Mouse (Mus musculus) limb, embryonic 10.5 days (tissue): ENCODE measurements around the gene Tgfbr3l. TPM values are rescaled to one million over a fixed set of nuclear protein-coding genes. Genes with fewer than 3 reads are reported as not detected.

ENCODE experiments used
- DNase-seq: peaks from one replicate; pipeline ENCODE4 v3.0.0-alpha.2; 2017; ENCODE audit warnings: low spot score
- H3K27ac ChIP-seq: fragments of 300-500 bp; sonication (generic); 2 replicates; pipeline ENCODE4 v1.5.1; 2016; ENCODE audit warnings: mild to moderate bottlenecking
- H3K27me3 ChIP-seq: fragments of 300-500 bp; sonication (generic); 2 replicates; pipeline ENCODE4 v1.6.1; 2016; ENCODE audit warnings: low read depth, mild to moderate bottlenecking; ENCODE audit not compliant: poor library complexity, severe bottlenecking
- H3K36me3 ChIP-seq: fragments of 300-500 bp; sonication (generic); 2 replicates; pipeline ENCODE4 v1.6.1; 2016; ENCODE audit warnings: mild to moderate bottlenecking, moderate library complexity
- H3K4me1 ChIP-seq: fragments of 300-500 bp; sonication (generic); 2 replicates; pipeline ENCODE4 v1.6.1; 2016
- H3K4me3 ChIP-seq: fragments of 300-500 bp; sonication (generic); 2 replicates; pipeline ENCODE4 v1.5.1; 2016; ENCODE audit warnings: mild to moderate bottlenecking, moderate library complexity
- H3K9me3 ChIP-seq: fragments of 300-500 bp; sonication (generic); replicated peaks from 2 replicates; pipeline ENCODE4 v1.6.1; 2016; ENCODE audit warnings: mild to moderate bottlenecking
- WGBS: fragments of 180-500 bp; shearing (Covaris S2); methylation state at CpG from one replicate; pipeline ENCODE4 v1.1.7; 2016; 5-methylcytosine and 5-hydroxymethylcytosine counted together
- polyA plus RNA-seq: library from polyadenylated mRNA; unstranded; fragments of >200 nt; fragmentation: Nextera tagmentation; extraction: Ambion mirVana; gene quantifications from 2 replicates; pipeline ENCODE4 v1.2.1, GENCODE M21; 2016

The Tgfbr3l gene
- polyA plus RNA-seq, 1 experiment from 2014 or later: 3.3 TPM

DNA sequence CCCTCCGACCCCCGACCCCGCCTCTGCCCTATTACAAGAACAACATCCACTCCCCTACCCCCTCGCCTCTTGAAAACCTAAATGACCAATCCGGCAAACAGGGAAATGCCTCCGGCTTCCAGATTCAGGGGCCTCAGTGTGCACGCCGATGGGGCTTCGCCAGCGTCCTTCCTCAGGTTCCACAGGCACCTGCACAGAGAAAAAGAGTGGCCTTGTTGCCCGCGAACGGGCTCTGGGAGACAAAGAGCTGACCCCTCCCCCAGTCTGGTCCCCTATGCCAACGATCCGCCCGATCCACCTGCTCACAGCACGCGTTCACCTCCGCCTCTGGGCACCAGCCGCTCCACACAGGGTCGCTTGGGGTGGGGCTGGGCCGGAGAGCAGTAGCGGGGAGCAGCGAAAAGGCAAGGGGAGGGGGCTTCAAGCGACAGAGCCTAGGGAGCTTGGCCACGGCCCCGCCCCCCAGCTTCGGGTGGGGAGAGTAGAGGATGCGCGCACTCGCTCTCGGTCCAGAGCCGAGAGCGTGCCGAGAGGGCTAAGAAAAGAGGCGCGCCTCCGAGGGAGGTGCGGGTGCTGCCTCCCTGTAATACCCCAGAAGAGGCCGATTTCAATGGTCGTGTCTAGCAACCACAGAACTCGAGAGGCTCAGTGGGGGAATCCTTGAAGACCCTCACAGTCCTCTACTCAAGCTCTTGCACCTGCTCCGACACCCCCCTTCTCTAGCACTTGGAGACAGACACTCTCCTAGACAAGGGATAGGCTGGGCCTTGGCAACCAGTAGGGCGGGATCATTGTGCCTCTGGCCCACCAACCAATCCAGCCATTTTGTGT is 31.0 kb upstream of the Tgfbr3l start, which contains the start of gene Prr36:
Gene Prr36 (minus strand): TSS at position 669 of the 831 bp plus-strand sequence.
- no peaks in the 10 kb centered on the region for H3K36me3 ChIP-seq
- peaks cover 75% of the 10 kb centered on the region for H3K27me3 ChIP-seq
- WGBS: 3% methylated on average over 44 of the region's 44 CpGs
- H3K9me3 ChIP-seq: no peaks in the 10 kb centered on the region
- H3K4me1 ChIP-seq: peaks cover 40% of the 10 kb centered on the region
- peak; percentile 68 for DNase-seq
- peak within 1 kb of the TSS; percentile 63 for H3K4me3 ChIP-seq
- peak within 1 kb of the TSS; percentile 71 for H3K27ac ChIP-seq

DNA sequence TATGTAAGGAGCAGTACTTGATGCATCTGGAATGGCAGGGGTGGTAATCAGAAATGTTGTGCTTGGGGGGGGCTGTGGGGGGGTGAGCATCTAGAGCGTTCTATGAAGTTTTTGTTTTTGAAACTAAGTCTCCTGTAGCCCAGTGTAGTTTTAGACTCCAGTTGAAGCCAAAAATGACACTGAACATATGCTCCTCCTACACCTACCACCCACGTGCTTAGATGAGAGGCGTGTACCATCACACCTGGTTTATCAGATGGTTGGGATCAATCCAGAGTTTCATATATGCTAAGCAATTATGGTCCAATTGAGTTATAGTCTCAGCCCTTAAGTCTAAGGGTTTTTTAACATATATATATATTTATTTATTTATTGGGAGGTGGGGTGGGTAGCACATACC is 28.4 kb upstream of the Tgfbr3l start:
- Histone ChIP-seq H3K4me1 (peaks cover 19% of the 10 kb centered on the region), H3K36me3 (no peaks in the 10 kb centered on the region), H3K27me3 (peaks cover 59% of the 10 kb centered on the region), H3K4me3 (no peak overlapping the region), H3K27ac (no peak overlapping the region), H3K9me3 (no peaks in the 10 kb centered on the region)
- 89% methylated on average over 3 of the region's 3 CpGs for WGBS
- DNase-seq: no peak

DNA sequence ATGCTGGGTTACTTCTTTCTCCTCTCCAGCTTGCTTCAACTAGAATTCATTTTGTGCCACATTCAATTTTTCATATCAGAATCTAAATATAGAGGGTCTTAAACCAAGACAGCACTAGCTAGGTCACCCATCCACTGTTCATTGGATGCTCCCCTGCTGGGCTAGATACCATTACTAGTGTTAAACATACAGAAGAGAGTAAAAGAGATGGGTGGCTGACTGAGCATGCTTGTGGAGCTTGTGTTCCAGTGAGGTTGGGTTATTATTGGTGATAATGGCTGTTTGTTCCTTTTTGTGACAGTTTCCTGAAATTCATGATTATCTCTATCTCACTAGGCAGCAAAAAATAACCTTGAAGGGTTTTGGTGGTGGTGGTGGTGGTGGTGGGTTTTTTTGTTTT is 26.0 kb upstream of the Tgfbr3l start:
- no peak overlapping the region for H3K27ac ChIP-seq
- H3K4me3 ChIP-seq: no peak overlapping the region
- peaks cover 11% of the 10 kb centered on the region for H3K4me1 ChIP-seq
- no peaks in the 10 kb centered on the region for H3K36me3 ChIP-seq
- H3K27me3 ChIP-seq: peaks cover 59% of the 10 kb centered on the region
- H3K9me3 ChIP-seq: no peaks in the 10 kb centered on the region
- no peak for DNase-seq

DNA sequence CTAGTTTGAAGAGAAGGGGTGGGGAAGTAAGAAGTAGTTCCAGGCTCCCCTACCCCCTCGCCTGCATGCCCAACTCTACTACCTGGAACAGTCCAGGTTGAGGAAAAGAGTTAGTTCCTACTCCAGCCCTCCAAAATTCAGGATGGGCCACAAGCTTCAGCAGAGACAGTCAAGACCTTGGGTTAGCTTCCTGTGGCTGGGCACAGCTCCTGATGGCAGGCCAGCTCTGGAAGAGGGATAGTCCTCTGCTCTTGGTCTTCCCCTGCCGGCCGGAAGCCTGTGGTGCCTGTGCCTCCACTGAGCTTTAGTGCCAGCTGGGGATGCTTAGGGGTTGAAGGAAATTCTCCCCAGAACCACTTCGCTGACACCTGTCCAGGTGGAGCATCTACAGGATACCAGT is 21.7 kb upstream of the Tgfbr3l start:
- Histone ChIP-seq H3K4me3 (peak overlapping the region; percentile 41), H3K36me3 (no peaks in the 10 kb centered on the region), H3K27ac (peak overlapping the region; percentile 16; the same call in 1 of the 2 replicates), H3K9me3 (no peaks in the 10 kb centered on the region), H3K27me3 (peaks cover 56% of the 10 kb centered on the region), H3K4me1 (peaks cover 8% of the 10 kb centered on the region)
- DNase-seq: no peak
- 20% methylated on average over 4 of the region's 4 CpGs for WGBS

DNA sequence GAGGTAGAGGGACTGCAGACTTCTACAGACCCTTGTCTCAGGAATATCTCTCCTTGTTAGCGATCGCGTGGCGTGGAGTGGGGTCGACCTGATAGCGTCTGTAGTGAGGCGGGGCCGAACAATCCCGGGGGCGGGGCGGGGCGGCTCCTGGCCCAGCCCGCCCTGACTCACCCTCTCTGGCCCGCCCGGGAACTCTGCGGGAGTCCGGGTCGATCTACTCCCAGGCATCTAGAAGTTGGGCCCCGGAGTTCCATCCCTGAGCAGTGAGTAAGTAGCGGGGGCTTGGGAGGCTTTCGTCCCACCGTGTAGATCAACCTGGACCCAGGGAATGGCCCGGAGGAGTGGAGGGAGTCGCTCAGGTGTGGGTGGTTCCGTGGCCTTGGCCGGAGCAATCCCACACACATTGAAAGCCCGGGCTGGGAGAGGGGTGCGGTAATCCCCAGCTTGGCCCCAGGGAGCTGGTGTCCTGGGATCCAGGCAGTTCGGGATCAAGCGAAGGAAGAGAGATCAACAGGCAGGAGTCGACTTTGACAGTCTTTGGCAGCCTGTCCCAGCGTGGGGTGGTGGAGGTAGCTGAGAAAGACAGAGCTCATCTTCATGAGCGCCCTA is 21.2 kb upstream of the Tgfbr3l start, which contains the start of gene Lrrc8e:
Gene Lrrc8e (plus strand): TSS at position 89 of the 609 bp plus-strand sequence.
- H3K36me3 ChIP-seq: no peaks in the 10 kb centered on the region
- peaks cover 56% of the 10 kb centered on the region for H3K27me3 ChIP-seq
- H3K9me3 ChIP-seq: no peaks in the 10 kb centered on the region
- no peak for DNase-seq
- WGBS: 3% methylated on average over 33 of the region's 33 CpGs
- peak within 1 kb of the TSS; percentile 16; the same call in 1 of the 2 replicates for H3K27ac ChIP-seq
- H3K4me3 ChIP-seq: peak within 1 kb of the TSS; percentile 41
- H3K4me1 ChIP-seq: peaks cover 8% of the 10 kb centered on the region

DNA sequence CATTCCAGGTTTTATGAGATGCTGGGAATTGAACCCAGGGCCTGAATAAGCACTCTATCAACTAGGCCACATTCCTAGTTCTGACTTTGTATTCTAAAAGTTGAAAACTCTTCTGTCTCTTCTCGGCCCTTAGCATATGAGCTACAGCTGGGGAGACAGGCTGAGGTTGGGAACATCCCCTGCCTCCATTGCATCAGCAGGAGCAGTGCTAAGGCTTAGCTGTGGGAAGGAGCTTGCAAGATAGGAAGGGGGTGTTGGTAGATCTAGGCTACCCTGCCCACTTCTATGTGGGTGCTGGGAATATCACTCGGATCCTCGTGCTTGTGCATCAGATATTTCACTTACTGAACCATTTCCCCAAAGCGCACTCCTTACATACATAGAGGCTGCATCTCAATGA is 20.1 kb upstream of the Tgfbr3l start:
- H3K27me3 ChIP-seq: peaks cover 56% of the 10 kb centered on the region
- WGBS: 93% methylated on average over 4 of the region's 4 CpGs
- no peak overlapping the region for H3K4me3 ChIP-seq
- H3K9me3 ChIP-seq: no peaks in the 10 kb centered on the region
- DNase-seq: no peak
- H3K4me1 ChIP-seq: peaks cover 8% of the 10 kb centered on the region
- H3K36me3 ChIP-seq: no peaks in the 10 kb centered on the region
- no peak overlapping the region for H3K27ac ChIP-seq

GRCm38 (mm10) chr8:4229784-4230183 is 18.2 kb upstream of the Tgfbr3l start:
- DNase-seq: no peak
- no peak overlapping the region for H3K4me3 ChIP-seq
- H3K36me3 ChIP-seq: no peaks in the 10 kb centered on the region
- no peaks in the 10 kb centered on the region for H3K9me3 ChIP-seq
- peaks cover 8% of the 10 kb centered on the region for H3K4me1 ChIP-seq
- H3K27ac ChIP-seq: no peak overlapping the region
- 68% methylated on average over 5 of the region's 5 CpGs for WGBS
- peaks cover 45% of the 10 kb centered on the region for H3K27me3 ChIP-seq

GRCm38 (mm10) chr8:4230612-4231351 is 17.2 kb upstream of the Tgfbr3l start:
- no peak for DNase-seq
- 56% methylated on average over 10 of the region's 10 CpGs for WGBS
- H3K27ac ChIP-seq: no peak overlapping the region
- no peaks in the 10 kb centered on the region for H3K36me3 ChIP-seq
- peaks cover 8% of the 10 kb centered on the region for H3K4me1 ChIP-seq
- H3K4me3 ChIP-seq: no peak overlapping the region
- H3K9me3 ChIP-seq: no peaks in the 10 kb centered on the region
- peaks cover 39% of the 10 kb centered on the region for H3K27me3 ChIP-seq

- DNase-seq: no peak
- H3K4me3 ChIP-seq: peak overlapping the region; percentile 85
- no peaks in the 10 kb centered on the region for H3K9me3 ChIP-seq
- H3K27ac ChIP-seq: peak overlapping the region; percentile 97
- WGBS: 25% methylated on average over 15 of the region's 15 CpGs
- peaks cover 19% of the 10 kb centered on the region for H3K4me1 ChIP-seq
- H3K27me3 ChIP-seq: peaks cover 9% of the 10 kb centered on the region; the same call in 1 of the 2 replicates
- H3K36me3 ChIP-seq: peaks cover 28% of the 10 kb centered on the region
Observed at GRCm38 (mm10) chr8:4237814-4238433, 10.1 kb upstream of the Tgfbr3l start.

GRCm38 (mm10) chr8:4238434-4239192 is 9.4 kb upstream of the Tgfbr3l start, which contains the start of the genes Map2k7 and Gm49320:
Gene Map2k7, plus strand, starts transcription at chr8:4238740.
Gene Gm49320, plus strand, starts transcription at chr8:4238865.
- Histone ChIP-seq H3K36me3 (peaks cover 35% of the 10 kb centered on the region), H3K9me3 (no peaks in the 10 kb centered on the region), H3K27me3 (peaks cover 9% of the 10 kb centered on the region; the same call in 1 of the 2 replicates), H3K4me3 (peak within 1 kb of the TSS; percentile 85), H3K4me1 (peaks cover 19% of the 10 kb centered on the region), H3K27ac (peak within 1 kb of the TSS; percentile 97)
- DNase-seq: peak; percentile 100
- WGBS: under 1% methylated on average over 68 of the region's 71 CpGs

DNA sequence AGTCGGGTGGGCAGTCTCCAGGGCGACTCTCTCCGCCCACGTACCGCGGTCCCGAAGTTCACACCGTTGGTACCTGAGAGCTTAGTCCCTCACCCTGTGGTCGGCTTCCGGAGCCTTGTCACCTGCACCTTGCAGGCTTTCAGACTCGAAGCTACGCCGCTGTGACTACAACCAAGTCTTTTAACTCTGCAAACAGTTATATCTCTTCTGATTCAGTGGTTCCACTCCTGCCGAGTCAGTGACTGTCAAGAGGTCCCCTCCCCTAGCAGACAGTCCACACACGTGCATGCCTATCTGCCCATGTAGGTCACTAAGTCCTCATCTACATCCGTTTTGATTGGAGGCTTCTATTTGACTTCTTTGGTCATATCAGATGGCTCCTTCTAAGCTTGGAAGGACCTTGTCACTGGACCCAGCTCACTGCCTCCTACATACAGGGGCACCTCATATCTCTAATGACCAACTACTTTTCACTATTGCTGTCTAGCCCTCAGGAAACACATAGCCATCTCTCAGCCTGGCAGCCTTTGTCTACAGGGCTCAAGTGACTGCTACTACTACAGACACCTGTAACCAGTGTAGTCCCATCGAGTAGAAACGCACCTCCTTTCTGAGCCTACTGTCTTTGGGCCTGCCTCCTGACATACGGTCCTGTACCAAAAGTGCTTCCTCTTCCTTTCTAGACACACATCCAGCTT is 8.7 kb upstream of the Tgfbr3l start:
- no peak for DNase-seq
- WGBS: 14% methylated on average over 19 of the region's 19 CpGs
- peaks cover 42% of the 10 kb centered on the region for H3K36me3 ChIP-seq
- H3K4me1 ChIP-seq: peaks cover 19% of the 10 kb centered on the region
- peak overlapping the region; percentile 97 for H3K27ac ChIP-seq
- peak overlapping the region; percentile 85 for H3K4me3 ChIP-seq
- H3K27me3 ChIP-seq: peaks cover 9% of the 10 kb centered on the region; the same call in 1 of the 2 replicates
- no peaks in the 10 kb centered on the region for H3K9me3 ChIP-seq
